Mouse (Mus musculus): ENCODE measurements around the gene Usp16. TPM values are rescaled to one million over a fixed set of nuclear protein-coding genes. Genes with fewer than 3 reads are reported as not detected.

The Usp16 gene
- polyA plus RNA-seq, 1 experiment from 2014 or later = 36.5 TPM

Other genes with a start within 250 kb of the Usp16 start
- 18.7 and 21.2 TPM in 2 replicates for gene N6amt1, start 100.5 kb upstream of the Usp16 start, polyA plus RNA-seq (2016; fragmentation: Nextera tagmentation; extraction: Ambion mirVana)
- 25.4 and 32.5 TPM in 2 replicates for gene Ltn1, start 22.1 kb upstream of the Usp16 start, polyA plus RNA-seq (2016; fragmentation: Nextera tagmentation; extraction: Ambion mirVana)
- 11.6 and 13.6 TPM in 2 replicates for gene Rwdd2b, start 14.1 kb upstream of the Usp16 start, polyA plus RNA-seq (2016; fragmentation: Nextera tagmentation; extraction: Ambion mirVana)
- gene Cct8, start 41.2 kb downstream of the Usp16 start, polyA plus RNA-seq (2016; fragmentation: Nextera tagmentation; extraction: Ambion mirVana) = 621 and 675 TPM in 2 replicates
- gene Map3k7cl, start 98.6 kb downstream of the Usp16 start, polyA plus RNA-seq (2016; fragmentation: Nextera tagmentation; extraction: Ambion mirVana) = not detected in 2 replicates
- gene Bach1, start 244.2 kb downstream of the Usp16 start, polyA plus RNA-seq (2016; fragmentation: Nextera tagmentation; extraction: Ambion mirVana) = 12.9 and 14.4 TPM in 2 replicates

Data from midbrain, embryonic 10.5 days (tissue).